Mouse (Mus musculus) kidney, postnatal 14 days (tissue): ENCODE results near the gene Rgs3.

Experiments
- DNase-seq: peaks from one replicate; pipeline ENCODE4 v3.0.0; 2022; ENCODE audit warnings: mixed read lengths

The Rgs3 gene

GRCm38 (mm10) chr4:62661311-62661849, 101.7 kb downstream of the Rgs3 start:
- peak; percentile 29 for DNase-seq

GRCm38 (mm10) chr4:62663348-62663747, 103.7 kb downstream of the Rgs3 start:
- peak; percentile 44 for DNase-seq

GRCm38 (mm10) chr4:62665842-62666241, 106.2 kb downstream of the Rgs3 start:
- no peak for DNase-seq

GRCm38 (mm10) chr4:62668666-62669065, 109.0 kb downstream of the Rgs3 start:
- no peak for DNase-seq

- peak; percentile 69 for DNase-seq
Measured at GRCm38 (mm10) chr4:62669094-62670071, 109.7 kb downstream of the Rgs3 start.

- DNase-seq, result no peak
Measured at GRCm38 (mm10) chr4:62673531-62674030, 113.9 kb downstream of the Rgs3 start.

- DNase-seq, result peak; percentile 40
Measured at GRCm38 (mm10) chr4:62674031-62674995, 114.7 kb downstream of the Rgs3 start.

- no peak for DNase-seq
Measured at GRCm38 (mm10) chr4:62675394-62675793, 115.7 kb downstream of the Rgs3 start.

GRCm38 (mm10) chr4:62677047-62677737, 117.5 kb downstream of the Rgs3 start:
- no peak for DNase-seq

- no peak for DNase-seq
Measured at GRCm38 (mm10) chr4:62679157-62679556, 119.5 kb downstream of the Rgs3 start.

GRCm38 (mm10) chr4:62681467-62681866, 121.8 kb downstream of the Rgs3 start:
- no peak for DNase-seq

GRCm38 (mm10) chr4:62682371-62682770, 122.7 kb downstream of the Rgs3 start:
- no peak for DNase-seq

GRCm38 (mm10) chr4:62683148-62683547, 123.5 kb downstream of the Rgs3 start:
- DNase-seq, result no peak

GRCm38 (mm10) chr4:62684351-62684750, 124.7 kb downstream of the Rgs3 start:
- peak; percentile 83 for DNase-seq

- no peak for DNase-seq
Measured at GRCm38 (mm10) chr4:62685268-62685667, 125.6 kb downstream of the Rgs3 start.

GRCm38 (mm10) chr4:62686769-62687168, 127.1 kb downstream of the Rgs3 start:
- no peak for DNase-seq

GRCm38 (mm10) chr4:62688142-62688541, 128.5 kb downstream of the Rgs3 start:
- no peak for DNase-seq

GRCm38 (mm10) chr4:62690997-62691396, 131.3 kb downstream of the Rgs3 start:
- DNase-seq, result peak; percentile 37

- no peak for DNase-seq
Measured at GRCm38 (mm10) chr4:62691625-62692024, 132.0 kb downstream of the Rgs3 start.

GRCm38 (mm10) chr4:62693839-62694238, 134.2 kb downstream of the Rgs3 start:
- DNase-seq, result peak; percentile 67

GRCm38 (mm10) chr4:62694703-62695439, 135.2 kb downstream of the Rgs3 start:
- DNase-seq, result no peak
